Mouse (Mus musculus): ENCODE data around the gene Guca1a. TPM values are rescaled to one million over a fixed set of nuclear protein-coding genes. Genes with fewer than 3 reads are reported as not detected.

Gene Guca1a
- polyA plus RNA-seq (2015; fragmentation: Nextera tagmentation; extraction: Ambion mirVana), result 0.90 and 1.3 TPM in 2 replicates

DNA sequence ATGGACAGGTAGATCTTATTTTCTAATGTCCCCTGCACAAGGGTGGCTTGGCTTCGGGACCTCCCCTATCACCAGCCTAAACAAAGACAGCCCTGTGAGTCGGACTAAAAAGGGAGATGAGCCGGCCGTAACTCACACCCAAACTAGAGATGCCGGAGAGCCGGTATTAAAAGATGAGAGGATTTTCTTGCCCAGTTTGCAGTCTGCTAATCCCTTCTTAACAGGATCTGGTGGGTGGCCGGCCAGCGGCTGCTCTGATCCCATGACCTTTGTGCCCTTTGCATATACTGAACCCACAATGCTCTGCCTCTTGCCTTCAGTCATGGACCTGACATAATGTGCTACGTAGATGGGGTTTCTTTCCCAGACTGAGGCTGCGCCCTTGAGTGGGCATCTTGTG is at the start of gene Guca1a:
Guca1a (minus strand) TSS at position 134 of the 400 bp plus-strand sequence.

DNA sequence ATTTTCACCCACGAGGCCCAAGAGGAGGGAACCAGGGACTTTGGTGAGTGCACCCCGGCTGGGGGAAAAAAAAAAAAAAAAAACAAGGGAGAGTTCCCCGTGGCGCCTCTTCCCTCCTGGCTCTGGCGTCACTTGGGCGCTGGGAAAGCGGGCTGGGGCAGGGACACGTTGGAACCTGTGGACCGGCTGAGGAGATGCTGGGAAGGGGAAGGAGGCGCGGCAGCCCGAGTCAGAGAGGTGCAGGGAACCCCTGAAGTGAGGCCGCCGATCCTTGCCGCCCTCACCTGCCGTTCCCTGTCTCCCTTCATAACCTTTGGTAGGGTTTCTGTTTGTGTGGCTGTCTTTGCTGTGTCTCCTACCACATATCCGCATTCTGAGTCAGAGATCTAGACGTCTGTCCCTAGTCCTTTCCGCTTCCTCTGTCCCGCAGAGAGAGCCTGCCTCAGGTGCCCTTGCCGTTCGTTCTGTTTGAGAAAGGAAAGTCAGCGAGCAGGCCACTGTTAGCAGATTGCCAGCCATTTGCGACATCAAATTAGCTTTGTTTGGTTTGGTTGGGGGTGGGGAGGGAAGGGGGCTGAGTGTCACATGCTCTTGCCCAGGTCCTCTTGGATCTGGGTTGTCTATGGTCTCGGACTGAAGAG is 36.6 kb upstream of the Guca1a start, which contains the start of gene 1700001C19Rik:
1700001C19Rik (minus strand) TSS at position 470 of the 641 bp plus-strand sequence.

DNA sequence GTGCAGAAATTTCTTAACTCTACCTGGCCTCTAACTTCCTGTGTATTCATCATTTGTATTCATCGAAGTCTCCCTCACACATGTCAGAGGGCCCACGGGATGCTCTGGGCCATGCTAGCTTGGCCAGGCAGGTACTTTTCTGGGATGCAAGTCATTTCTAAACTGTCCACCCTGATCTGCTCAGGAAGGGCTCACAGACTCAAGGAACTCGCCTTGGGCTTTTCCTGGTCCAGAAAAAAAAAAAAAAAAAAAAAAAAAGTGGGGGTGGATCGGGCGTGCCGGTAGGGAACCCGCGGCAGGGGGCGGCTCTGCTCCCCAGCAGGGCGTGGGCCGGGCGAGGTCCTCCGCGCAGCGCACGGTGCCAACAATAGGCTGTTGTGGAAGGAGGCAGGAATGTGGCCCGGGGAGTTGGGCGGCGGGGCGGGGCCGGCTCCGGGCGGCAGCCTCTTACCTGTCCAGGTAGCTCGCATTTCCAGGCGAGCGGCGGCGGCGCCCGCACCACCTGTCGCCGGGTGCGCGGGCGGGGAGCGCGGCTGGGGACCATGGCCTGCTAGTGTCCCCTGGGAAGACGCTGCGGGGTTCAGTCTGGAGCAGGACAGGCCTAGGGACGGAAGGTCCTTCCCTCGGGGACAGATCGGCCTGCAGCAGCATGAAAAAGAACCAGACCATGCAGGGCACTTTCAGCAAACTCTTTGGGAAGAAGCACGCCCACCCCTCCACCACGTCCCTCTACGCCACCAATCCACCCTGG is 35.9 kb upstream of the Guca1a start, which contains the start of gene AI661453:
AI661453 (plus strand) TSS at position 460 of the 751 bp plus-strand sequence.

DNA sequence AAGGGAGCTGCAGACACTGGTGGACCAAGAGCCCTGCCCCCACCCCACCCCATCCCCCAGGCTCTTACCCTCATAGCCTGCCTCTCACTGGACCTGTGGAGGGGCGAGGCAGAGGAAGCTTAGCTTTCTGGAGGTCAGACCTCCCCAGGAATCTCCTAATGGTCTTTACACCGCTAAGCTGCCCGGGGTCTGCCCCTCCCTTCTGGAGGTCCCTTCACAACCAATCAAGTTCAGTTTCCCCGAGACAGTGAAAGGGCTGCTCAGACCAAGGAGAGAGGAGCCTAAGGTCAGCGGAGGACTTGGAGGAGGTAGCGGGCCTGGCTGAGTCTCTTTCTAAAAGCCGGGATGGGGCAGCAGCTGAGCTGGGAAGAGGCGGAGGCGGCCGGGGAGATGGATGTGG is 15.2 kb downstream of the Guca1a start, which contains the start of gene Guca1b:
Guca1b (plus strand) TSS at position 249 of the 400 bp plus-strand sequence.

DNA sequence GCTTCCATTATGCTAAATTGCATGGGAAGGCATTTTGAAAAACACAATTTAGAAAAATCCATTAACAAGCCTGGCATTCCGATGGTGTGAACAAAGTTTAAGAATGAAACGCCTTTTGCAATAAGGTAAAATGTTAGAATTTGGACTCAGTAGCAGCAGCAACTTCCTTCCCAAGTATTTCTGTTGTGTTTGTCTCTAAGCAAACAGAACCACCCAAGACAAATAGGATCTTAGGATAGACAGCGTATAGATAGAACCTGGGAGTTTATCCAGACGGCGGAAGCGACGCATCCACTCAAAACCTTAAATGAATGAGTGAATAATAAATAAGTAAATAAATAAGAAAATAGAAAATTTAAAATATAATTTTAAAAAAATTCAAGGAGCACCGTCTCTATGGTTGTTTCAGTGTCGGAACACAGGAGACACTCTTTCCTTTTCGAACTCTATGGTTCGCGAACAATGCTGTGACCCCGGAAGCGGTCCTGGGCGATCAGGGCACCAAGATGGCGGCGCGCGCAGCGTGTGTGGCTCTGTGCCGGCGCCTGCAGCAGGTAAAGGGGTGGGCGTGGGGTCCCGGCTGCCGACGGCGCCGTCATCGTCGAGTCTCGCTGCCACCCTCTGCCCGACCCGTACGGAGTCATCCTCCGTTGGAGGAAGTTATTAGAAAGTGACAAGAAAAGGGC is 31.8 kb downstream of the Guca1a start, which contains the start of gene Mrps10:
Mrps10 (plus strand) TSS at position 487 of the 686 bp plus-strand sequence.

Other genes with a start within 250 kb of the Guca1a start
- gene Mrps10, start 31.7 kb downstream of the Guca1a start, polyA plus RNA-seq (2015; fragmentation: Nextera tagmentation; extraction: Ambion mirVana), result 78.8 and 79.4 TPM in 2 replicates
- 0.32 and 0.36 TPM in 2 replicates for gene Guca1b, start 15.2 kb downstream of the Guca1a start, polyA plus RNA-seq (2015; fragmentation: Nextera tagmentation; extraction: Ambion mirVana)
- gene AI661453, start 36.0 kb upstream of the Guca1a start, polyA plus RNA-seq (2015; fragmentation: Nextera tagmentation; extraction: Ambion mirVana), result 0.18 TPM in 1 of 2 replicates, not detected in the other
- 0.20 and 0.36 TPM in 2 replicates for gene 1700001C19Rik, start 36.8 kb upstream of the Guca1a start, polyA plus RNA-seq (2015; fragmentation: Nextera tagmentation; extraction: Ambion mirVana)
- 14.1 and 15.8 TPM in 2 replicates for gene Taf8, start 101.7 kb upstream of the Guca1a start, polyA plus RNA-seq (2015; fragmentation: Nextera tagmentation; extraction: Ambion mirVana)
- gene Ccnd3, start 104.5 kb upstream of the Guca1a start, polyA plus RNA-seq (2015; fragmentation: Nextera tagmentation; extraction: Ambion mirVana), result 90.0 and 95.2 TPM in 2 replicates
- 26.5 and 28.5 TPM in 2 replicates for gene Bysl, start 210.9 kb upstream of the Guca1a start, polyA plus RNA-seq (2015; fragmentation: Nextera tagmentation; extraction: Ambion mirVana)
- 26.2 and 28.7 TPM in 2 replicates for gene Med20, start 211.0 kb upstream of the Guca1a start, polyA plus RNA-seq (2015; fragmentation: Nextera tagmentation; extraction: Ambion mirVana)
- gene Gm20517, start 211.0 kb upstream of the Guca1a start, polyA plus RNA-seq (2015; fragmentation: Nextera tagmentation; extraction: Ambion mirVana), result 2.8 and 3.3 TPM in 2 replicates
- 6.2 and 6.9 TPM in 2 replicates for gene Usp49, start 230.1 kb upstream of the Guca1a start, polyA plus RNA-seq (2015; fragmentation: Nextera tagmentation; extraction: Ambion mirVana)

Data from neural tube, postnatal 0 days (tissue).